Mouse (Mus musculus) cerebellum, postnatal 14 days (tissue): ENCODE measurements at regions not wholly inside any gene's neighbourhood (a gene's known extent, or its start where the extent isn't known, plus 50 kb on each side); places are given as distances from the start of the nearest gene placed in this dataset.
A peak's percentile ranks its signal among the peaks of the same experiment; 100 is the strongest.
"Not testable (repeated sequence)": the region's sequence is repeated elsewhere in the genome, so short reads cannot be mapped to it uniquely, and the experiment has no call there.

Experiments used
- DNase-seq, 2 experiments: peaks; one replicate each; pipeline ENCODE4 v3.0.0; 2021; ENCODE audit warnings: mixed read lengths in 2 of 2

DNA sequence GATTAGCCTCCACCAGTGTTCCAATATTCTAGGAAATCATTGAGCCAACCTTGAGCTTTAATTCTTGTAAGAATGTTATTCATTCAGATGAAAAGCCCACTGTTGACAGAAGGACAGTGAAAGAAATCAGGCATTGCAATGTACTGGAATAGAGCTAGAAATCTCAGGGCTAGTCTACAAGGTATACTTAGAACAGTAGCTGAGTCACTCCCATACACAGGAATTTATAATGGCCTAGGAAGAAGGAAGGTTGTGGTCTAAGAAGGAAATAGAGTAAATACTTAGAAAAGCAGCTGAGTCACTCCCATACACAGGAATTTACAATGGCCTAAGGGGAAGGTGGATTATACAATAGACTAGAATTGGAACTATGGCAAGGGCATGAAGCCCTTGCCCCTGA is 174.6 kb downstream of the Fam181b start:
- not testable (repeated sequence) for DNase-seq

DNA sequence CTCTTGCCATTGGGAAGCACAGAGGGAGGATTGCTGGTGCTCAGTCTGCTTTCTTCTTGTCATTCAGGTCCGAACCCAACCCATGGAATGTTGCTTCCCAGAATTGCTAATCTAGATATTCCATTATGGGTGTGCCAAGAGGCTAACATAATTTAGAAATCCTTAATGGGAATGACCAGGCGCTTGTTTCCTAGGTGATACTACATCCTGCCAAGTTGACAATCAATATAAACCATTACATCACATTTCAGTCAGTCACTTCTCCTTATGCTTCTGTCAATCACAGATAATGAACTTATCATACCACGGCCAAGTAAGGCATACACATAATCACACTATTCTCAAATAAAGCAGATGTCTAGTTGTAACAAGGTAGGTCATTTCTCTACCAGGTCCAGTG is 206.1 kb downstream of the Fam181b start:
- no peak for DNase-seq

DNA sequence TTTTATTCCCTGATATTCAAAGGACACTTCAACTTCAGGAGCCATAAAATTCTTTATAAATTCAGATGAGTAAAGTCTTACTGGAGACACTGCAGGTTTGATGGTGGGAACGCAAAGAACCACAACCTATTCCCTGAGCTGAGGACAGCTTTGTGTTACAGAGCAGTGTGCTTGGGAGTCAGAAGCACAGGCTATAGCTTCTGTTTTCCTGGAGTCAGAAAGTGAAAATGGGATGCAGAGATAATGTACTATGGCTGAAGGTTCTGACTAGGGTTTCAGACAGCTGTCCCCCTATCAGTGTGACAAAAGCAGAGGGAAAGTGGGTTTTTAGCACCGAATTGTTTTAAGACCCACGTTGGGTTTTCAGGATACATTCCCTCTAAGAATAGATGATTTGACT is 211.8 kb downstream of the Fam181b start:
- DNase-seq, result no peak

DNA sequence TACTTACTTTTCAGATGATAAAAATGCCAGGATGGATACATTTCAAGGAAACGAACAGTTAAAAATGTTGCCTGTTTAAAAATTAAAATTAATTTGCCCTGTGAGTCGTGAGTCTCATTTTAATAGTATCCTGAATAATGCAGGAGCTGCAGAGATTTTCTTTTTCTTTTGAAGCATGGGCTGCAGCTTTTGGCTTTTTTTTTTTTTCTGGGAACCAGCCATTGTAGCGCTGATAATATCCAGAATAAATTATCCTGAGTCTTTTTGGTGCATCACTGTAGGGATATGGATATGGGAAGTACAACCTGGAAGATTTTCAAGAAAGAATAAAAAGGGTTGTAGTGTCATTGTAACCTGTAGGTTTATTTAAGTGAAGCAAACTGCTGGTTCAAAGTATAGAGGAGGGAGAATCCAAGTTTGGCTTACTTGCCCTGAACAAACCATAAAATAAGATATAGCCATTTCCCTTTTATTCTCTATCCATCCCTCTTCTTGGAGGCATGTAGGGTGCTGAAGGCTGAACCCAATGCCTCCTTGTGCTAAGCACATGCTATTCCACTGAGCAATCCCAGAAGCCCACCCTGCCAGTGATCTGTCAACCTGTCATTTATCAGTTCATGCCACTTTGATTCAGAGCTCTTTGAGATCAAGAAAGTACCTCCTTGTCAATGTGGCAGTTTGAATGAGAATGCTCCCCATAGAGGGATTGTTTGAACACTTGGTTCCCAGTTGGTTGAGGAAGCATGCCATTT is 212.5 kb downstream of the Fam181b start:
- no peak for DNase-seq

DNA sequence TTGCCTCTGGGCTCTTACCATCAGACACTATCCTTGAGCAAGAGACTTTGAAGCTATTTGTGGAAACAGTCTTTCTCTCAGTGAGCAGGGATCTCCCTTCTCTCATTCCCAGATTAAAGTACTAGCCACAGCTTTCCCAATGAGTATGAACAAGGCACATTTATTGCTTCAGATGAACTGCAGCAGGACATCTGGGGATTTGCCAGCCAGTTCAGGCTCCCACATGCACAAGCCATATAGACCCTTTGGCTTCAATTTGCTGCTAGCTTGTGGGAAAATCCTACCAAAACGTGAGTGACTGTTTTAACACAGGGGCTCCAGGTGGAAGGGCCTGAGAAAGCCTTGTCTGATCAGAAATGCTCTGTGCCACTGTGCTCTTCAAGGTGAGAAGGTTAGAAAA is 233.1 kb downstream of the Fam181b start:
- DNase-seq, result peak; percentile 42 to 45

DNA sequence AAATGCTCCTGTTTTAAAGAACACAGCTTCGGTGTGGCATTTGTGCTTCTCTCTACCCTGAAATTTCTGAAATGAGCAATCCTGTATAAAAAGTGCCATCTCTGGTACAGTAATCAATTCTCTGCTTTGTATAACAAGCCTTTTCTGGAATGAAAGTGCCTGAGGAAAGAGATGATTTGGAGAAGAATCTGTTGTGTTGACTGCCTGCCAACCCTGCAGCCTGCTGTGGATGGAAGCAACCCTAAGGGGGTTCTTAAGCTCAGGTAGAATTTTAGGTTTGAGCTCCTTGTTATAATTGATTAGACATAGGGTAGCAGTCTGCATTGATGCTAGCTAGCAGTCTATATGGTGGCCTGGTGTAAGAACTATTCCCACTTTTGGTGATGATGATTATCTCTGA is 251.7 kb downstream of the Fam181b start:
- peak; percentile 43 to 52 for DNase-seq

DNA sequence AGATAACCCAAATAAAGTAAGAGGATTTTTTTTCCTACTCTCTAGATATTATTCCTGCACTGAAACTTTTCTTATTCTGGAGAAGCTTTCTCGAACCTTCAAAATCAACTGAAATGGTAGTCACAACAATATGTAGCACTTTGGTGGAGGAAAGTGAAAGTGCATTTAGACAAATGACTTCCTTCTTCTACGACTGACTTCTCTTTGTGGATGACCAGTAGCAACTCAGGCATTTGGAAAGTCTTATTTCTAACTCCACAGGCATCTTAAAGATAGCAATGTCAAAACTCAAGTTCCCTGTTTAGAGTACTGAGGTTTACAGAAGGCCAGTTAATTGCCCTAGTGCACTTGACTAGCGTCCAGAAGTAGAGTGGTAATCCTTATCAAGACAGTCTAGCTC is 252.5 kb downstream of the Fam181b start:
- DNase-seq, result no peak

DNA sequence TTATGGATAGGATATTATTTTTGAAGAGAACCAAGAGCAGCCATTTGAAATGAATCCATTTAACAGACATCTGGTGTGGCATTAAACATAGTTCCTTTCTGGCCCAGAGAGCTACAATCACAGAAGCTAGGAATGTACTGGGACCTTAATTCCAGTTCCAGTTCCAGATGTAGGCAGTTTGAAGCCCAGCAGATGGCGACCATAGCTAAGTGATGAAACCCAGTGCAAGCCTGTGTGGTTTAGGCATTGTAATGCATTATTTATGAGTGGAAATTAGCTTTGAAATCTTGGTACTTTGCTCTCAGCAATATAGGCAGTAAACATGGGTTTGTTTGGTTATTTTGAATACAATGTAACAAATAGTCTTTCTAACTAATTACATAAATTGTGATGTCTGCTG is 256.8 kb downstream of the Fam181b start:
- DNase-seq, result peak; percentile 25 to 41
